Mouse (Mus musculus) MEL-GATA-1-ER (cell line): ENCODE data around the gene Olfr139.
A peak's percentile ranks its signal among the peaks of the same experiment; 100 is the strongest.

Experiments used
- DNase-seq: peaks from one replicate; pipeline ENCODE4 v3.0.0-alpha.2; 2012; ENCODE audit warnings: low read depth; ENCODE audit errors: extremely low read depth

Gene Olfr139

GRCm38 (mm10) chr11:74056451-74056850 lies at the start of gene Olfr139, which contains the start of gene Olfr399:
Gene Olfr139 (minus strand): TSS chr11:74056551.
Gene Olfr399 (minus strand): TSS chr11:74056615.
- DNase-seq: no peak

DNA sequence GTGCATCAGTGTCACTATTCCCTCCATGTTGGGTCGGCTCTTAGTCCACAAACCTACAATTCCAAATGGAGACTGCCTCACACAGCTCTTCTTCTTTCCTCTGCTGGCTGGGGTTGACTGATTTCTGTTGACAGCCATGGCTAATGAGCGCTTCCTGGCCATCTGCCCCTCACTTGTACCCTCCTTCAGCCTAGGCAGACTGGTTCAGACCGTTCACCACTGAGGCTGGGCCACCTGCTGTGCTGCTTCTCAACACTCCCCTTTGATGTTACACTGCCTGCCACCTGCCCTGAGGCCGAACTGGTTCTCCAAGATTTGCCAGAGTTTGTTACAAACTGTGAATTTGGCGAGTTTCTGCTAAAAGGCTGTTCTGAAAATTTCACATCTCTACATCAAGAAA lies 48.7 kb upstream of the Olfr139 start:
- no peak for DNase-seq

GRCm38 (mm10) chr11:74101507-74101906 lies 45.2 kb upstream of the Olfr139 start:
- peak; percentile 6 for DNase-seq

DNA sequence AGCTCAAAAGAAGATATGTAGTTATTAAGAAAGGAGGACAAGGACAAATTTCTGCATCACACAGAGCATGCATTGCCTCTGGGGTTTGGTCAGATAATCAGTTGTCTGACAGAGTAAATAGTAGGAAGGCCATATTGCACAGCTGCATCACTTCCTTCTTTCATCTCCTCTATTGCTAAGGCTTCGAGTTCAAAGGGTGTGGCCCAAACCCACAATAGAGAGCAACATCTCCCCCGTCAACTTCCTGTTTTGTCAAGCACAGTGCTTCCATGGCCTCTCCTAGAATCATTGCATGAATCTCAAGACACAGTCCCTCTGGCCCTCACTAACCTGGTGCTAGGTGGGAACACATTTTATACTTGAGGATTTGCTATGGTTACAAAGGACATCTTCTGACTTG lies 44.4 kb upstream of the Olfr139 start:
- DNase-seq: peak; percentile 45

DNA sequence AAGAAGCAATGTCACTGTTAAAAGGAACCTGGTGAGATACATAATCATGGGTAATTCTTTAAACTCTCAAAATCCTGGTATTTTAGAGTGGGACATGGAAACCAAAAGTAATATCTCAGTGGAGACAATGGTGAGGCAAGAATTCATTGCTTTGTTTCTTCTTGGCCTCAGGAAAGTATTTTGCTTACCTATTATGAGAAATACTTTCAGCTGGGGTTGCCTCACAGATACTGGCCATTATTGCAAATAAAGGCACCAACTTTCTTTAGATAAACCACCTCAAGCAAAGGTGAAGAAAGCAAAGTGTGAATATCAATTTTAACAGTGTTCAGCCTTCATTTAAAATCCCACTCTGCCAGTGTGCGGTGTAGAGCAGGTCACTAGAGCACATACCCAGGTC lies 13.3 kb upstream of the Olfr139 start, which contains the start of gene Zfp616:
TSS of gene Zfp616 (plus strand) at position 301 of the 400 bp plus-strand sequence.
- no peak for DNase-seq

- DNase-seq: no peak
Observed at GRCm38 (mm10) chr11:74051347-74051746, 5.0 kb downstream of the Olfr139 start.
